Mouse (Mus musculus) intestine, postnatal 0 days (tissue): ENCODE data around the gene Wwox. TPM values are rescaled to one million over a fixed set of nuclear protein-coding genes. Genes with fewer than 3 reads are reported as not detected.

Experiments used
- ATAC-seq: fragments of 200-750 bp; cut with Nextera tagmentation; 2 replicates; pipeline ENCODE4 v1.8.0; 2017; ENCODE audit warnings: mild to moderate bottlenecking, moderate TSS enrichment, moderate library complexity
- H3K27ac ChIP-seq: fragments of 300-500 bp; sonication (generic); 2 replicates; pipeline ENCODE4 v1.5.1; 2014; ENCODE audit warnings: mild to moderate bottlenecking, low read depth, low read length, moderate library complexity
- H3K27me3 ChIP-seq: fragments of 300-500 bp; sonication (generic); replicated peaks from 2 replicates; pipeline ENCODE4 v1.6.1; 2014; ENCODE audit warnings: low read length, mixed read lengths; ENCODE audit not compliant: control insufficient read depth, insufficient read depth
- H3K36me3 ChIP-seq: fragments of 300-500 bp; sonication (generic); 2 replicates; pipeline ENCODE4 v1.6.1; 2014; ENCODE audit warnings: mild to moderate bottlenecking, moderate library complexity; ENCODE audit not compliant: control insufficient read depth, insufficient read depth
- H3K4me1 ChIP-seq: fragments of 300-500 bp; sonication (generic); replicated peaks from 2 replicates; pipeline ENCODE4 v1.6.1; 2014; ENCODE audit warnings: antibody characterized with exemption, low read length, mixed read lengths; ENCODE audit not compliant: control insufficient read depth, insufficient read depth
- H3K4me2 ChIP-seq: fragments of 300-500 bp; sonication (generic); replicated peaks from 2 replicates; pipeline ENCODE4 v1.6.1; 2014; ENCODE audit warnings: low read depth, mild to moderate bottlenecking, moderate library complexity
- H3K4me3 ChIP-seq: fragments of 300-500 bp; sonication (generic); 2 replicates; pipeline ENCODE4 v1.5.1; 2014; ENCODE audit warnings: low read depth, low read length
- H3K9ac ChIP-seq: fragments of 300-500 bp; sonication (generic); 2 replicates; pipeline ENCODE4 v1.6.1; 2014; ENCODE audit warnings: mild to moderate bottlenecking, low read depth, low read length
- H3K9me3 ChIP-seq: fragments of 300-500 bp; sonication (generic); 2 replicates; pipeline ENCODE4 v1.6.1; 2016; ENCODE audit warnings: mixed run types; ENCODE audit not compliant: control insufficient read depth
- CTCF ChIP-seq: sonication (generic); IDR thresholded peaks from 2 replicates; pipeline ENCODE4 v1.5.1; 2016; ENCODE audit warnings: low read depth, mild to moderate bottlenecking, control low read depth, antibody characterized with exemption, moderate library complexity
- WGBS: fragments of 180-500 bp; shearing (Covaris S2); extraction: QIAGEN DNeasy Blood & Tissue Kit; methylation state at CpG from one replicate; pipeline ENCODE4 v1.1.7; 2014; 5-methylcytosine and 5-hydroxymethylcytosine counted together
- polyA plus RNA-seq: library from polyadenylated mRNA; unstranded; fragments of >200 nt; fragmentation: Nextera tagmentation; extraction: Ambion mirVana; gene quantifications from 2 replicates; pipeline ENCODE4 v1.2.1, GENCODE M21; 2015

Wwox gene
- polyA plus RNA-seq, 1 experiment from 2014 or later: 7.1 TPM

GRCm38 (mm10) chr8:114548360-114548759, 108.9 kb downstream of the Wwox start:
- no peak overlapping the region for H3K4me3 ChIP-seq
- no peak for TF ChIP-seq CTCF
- H3K27me3 ChIP-seq: no peaks in the 10 kb centered on the region
- no peaks in the 10 kb centered on the region for H3K9me3 ChIP-seq
- H3K27ac ChIP-seq: no peak overlapping the region
- WGBS: 51% methylated on average over 8 of the region's 8 CpGs
- ATAC-seq: no peak
- H3K36me3 ChIP-seq: no peaks in the 10 kb centered on the region
- H3K4me1 ChIP-seq: no peaks in the 10 kb centered on the region
- H3K9ac ChIP-seq: no peak overlapping the region
- no peak overlapping the region for H3K4me2 ChIP-seq

DNA sequence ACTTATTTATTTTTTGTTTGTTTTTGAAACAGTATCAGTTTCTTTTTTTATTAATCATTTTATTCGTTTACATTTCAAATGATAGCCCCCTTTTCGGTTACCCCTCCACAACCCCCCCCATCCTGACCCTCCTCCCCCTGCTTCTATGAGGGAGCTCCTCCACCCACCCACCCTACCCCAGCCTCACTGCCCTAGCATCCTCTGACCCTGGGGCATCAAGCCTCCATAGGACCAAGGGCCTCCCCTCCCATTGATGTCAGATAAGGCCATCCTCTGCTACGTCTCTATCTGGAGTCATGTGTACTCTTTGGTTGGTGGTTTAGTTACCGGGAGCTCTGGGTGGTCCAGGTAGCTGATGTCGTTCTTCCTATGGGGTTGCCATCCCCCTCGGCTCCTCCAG, 109.4 kb downstream of the Wwox start:
- 49% methylated on average over 6 of the region's 6 CpGs for WGBS
- H3K9me3 ChIP-seq: no peaks in the 10 kb centered on the region
- no peak for ATAC-seq
- no peak overlapping the region for H3K27ac ChIP-seq
- TF ChIP-seq CTCF: no peak
- H3K4me2 ChIP-seq: no peak overlapping the region
- H3K27me3 ChIP-seq: no peaks in the 10 kb centered on the region
- H3K36me3 ChIP-seq: no peaks in the 10 kb centered on the region
- no peak overlapping the region for H3K9ac ChIP-seq
- H3K4me1 ChIP-seq: no peaks in the 10 kb centered on the region
- H3K4me3 ChIP-seq: no peak overlapping the region

- Histone ChIP-seq H3K9ac (no peak overlapping the region), H3K4me3 (no peak overlapping the region), H3K4me2 (no peak overlapping the region), H3K27ac (no peak overlapping the region), H3K4me1 (no peaks in the 10 kb centered on the region), H3K36me3 (no peaks in the 10 kb centered on the region), H3K9me3 (no peaks in the 10 kb centered on the region), H3K27me3 (no peaks in the 10 kb centered on the region)
- no peak for ATAC-seq
- peak; percentile 56 for TF ChIP-seq CTCF
- WGBS: 81% methylated on average over 7 of the region's 7 CpGs
Measured at GRCm38 (mm10) chr8:114550029-114550428, 110.6 kb downstream of the Wwox start.

- Histone ChIP-seq H3K27me3 (no peaks in the 10 kb centered on the region), H3K9ac (no peak overlapping the region), H3K4me2 (no peak overlapping the region), H3K9me3 (no peaks in the 10 kb centered on the region), H3K4me1 (no peaks in the 10 kb centered on the region), H3K4me3 (no peak overlapping the region), H3K36me3 (no peaks in the 10 kb centered on the region), H3K27ac (no peak overlapping the region)
- no peak for TF ChIP-seq CTCF
- no peak for ATAC-seq
- 61% methylated on average over 3 of the region's 3 CpGs for WGBS
Measured at GRCm38 (mm10) chr8:114552606-114553005, 113.2 kb downstream of the Wwox start.

DNA sequence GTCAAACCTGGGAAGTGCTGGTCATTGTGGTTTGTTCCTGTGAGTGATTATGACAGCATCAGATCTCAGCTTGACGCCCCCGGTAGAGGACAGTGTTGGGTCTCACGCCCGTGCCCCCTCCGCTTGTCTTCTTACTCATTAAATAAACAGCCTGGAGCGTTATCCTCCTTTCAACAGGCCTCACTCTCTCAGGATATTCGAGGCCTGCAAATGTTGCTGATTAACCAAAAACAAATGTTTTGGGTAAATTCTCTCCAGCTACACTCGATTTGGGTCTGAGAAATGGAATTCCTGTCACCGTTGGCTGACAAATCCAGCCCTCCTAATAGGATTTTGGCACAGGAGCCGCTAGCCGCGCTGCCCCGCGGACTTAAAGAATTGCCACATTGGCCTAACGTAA, 115.5 kb downstream of the Wwox start:
- WGBS: 62% methylated on average over 15 of the region's 15 CpGs
- ATAC-seq: no peak
- Histone ChIP-seq H3K27me3 (no peaks in the 10 kb centered on the region), H3K9ac (no peak overlapping the region), H3K4me1 (no peaks in the 10 kb centered on the region), H3K4me3 (no peak overlapping the region), H3K27ac (no peak overlapping the region), H3K36me3 (no peaks in the 10 kb centered on the region), H3K9me3 (no peaks in the 10 kb centered on the region), H3K4me2 (no peak overlapping the region)
- no peak for TF ChIP-seq CTCF

- Histone ChIP-seq H3K4me3 (no peak overlapping the region), H3K27me3 (no peaks in the 10 kb centered on the region), H3K9ac (no peak overlapping the region), H3K27ac (no peak overlapping the region), H3K9me3 (no peaks in the 10 kb centered on the region), H3K4me1 (no peaks in the 10 kb centered on the region), H3K4me2 (no peak overlapping the region), H3K36me3 (no peaks in the 10 kb centered on the region)
- no peak for TF ChIP-seq CTCF
- 60% methylated on average over 6 of the region's 6 CpGs for WGBS
- no peak for ATAC-seq
Measured at GRCm38 (mm10) chr8:114555491-114556202, 116.2 kb downstream of the Wwox start.

DNA sequence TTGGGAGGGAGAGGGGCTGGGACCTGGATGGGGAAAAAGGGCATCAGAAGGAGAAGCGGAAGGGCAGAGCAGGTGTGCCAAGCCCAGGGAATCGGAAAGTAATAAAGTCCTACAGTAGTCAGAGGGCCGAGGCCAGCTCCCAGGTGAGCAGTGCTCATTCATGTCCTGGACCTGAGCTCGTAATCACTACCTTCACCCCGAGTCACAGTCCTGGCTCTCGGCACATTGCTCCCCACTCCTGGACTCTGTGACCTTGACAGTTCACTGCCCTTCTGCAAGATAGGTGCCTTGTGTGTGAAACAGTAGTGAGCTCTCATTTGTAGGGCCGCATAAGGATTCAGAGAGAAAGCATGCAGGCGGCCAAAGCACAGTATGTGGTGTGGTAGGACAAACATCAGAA, 121.7 kb downstream of the Wwox start:
- Histone ChIP-seq H3K9ac (no peak overlapping the region), H3K27ac (no peak overlapping the region), H3K36me3 (no peaks in the 10 kb centered on the region), H3K9me3 (no peaks in the 10 kb centered on the region), H3K27me3 (no peaks in the 10 kb centered on the region), H3K4me2 (no peak overlapping the region), H3K4me3 (no peak overlapping the region), H3K4me1 (no peaks in the 10 kb centered on the region)
- no peak for TF ChIP-seq CTCF
- WGBS: 62% methylated on average over 8 of the region's 8 CpGs
- ATAC-seq: no peak
